Mouse (Mus musculus): ENCODE data around the gene Fut11. TPM values are rescaled to one million over a fixed set of nuclear protein-coding genes. Genes with fewer than 3 reads are reported as not detected.
A peak's percentile ranks its signal among the peaks of the same experiment; 100 is the strongest.

Gene Fut11
- polyA plus RNA-seq (2016; fragmentation: Nextera tagmentation; extraction: Ambion mirVana) = 18.4 and 19.5 TPM in 2 replicates

- under 1% methylated on average over 111 of the region's 111 CpGs for whole genome bisulfite sequencing
- peaks cover 53% of the 10 kb centered on the region for H3K4me1 ChIP-seq
- H3K36me3 ChIP-seq = peaks cover 62% of the 10 kb centered on the region
- peak; percentile 95 for DNase-seq (ENCODE audit: low spot score)
- H3K27ac ChIP-seq = peak within 1 kb of the TSS; percentile 96
- H3K27me3 ChIP-seq (ENCODE audit: insufficient read depth, poor library complexity, severe bottlenecking) = no peaks in the 10 kb centered on the region
- H3K9me3 ChIP-seq = no peaks in the 10 kb centered on the region
- H3K4me3 ChIP-seq = peak within 1 kb of the TSS; percentile 81
Measured at GRCm38 (mm10) chr14:20694884-20695760, at the start of gene Fut11. Gene Fut11, plus strand, starts transcription at chr14:20694968.

DNA sequence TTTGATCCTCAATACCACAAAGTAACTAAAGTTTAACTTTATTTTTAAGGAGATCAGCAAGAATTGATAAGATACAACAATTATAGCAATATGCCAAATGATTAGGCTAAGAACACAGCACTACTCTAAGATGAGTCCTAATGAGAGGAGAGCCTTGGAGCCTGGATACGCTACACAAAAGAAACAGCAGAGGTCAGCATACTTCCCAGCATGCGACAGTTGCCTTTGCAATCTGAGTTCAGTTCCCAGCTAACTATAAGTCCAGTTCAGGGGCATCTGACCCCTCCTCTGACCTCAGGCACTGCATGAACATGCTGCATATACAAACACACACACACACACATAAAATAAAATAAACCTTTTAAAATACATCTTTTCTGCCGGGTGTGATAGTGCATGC lies 49.2 kb upstream of the Fut11 start:
- DNase-seq (ENCODE audit: low spot score) = no peak
- H3K4me1 ChIP-seq = peaks cover 16% of the 10 kb centered on the region
- no peaks in the 10 kb centered on the region; the same call in 1 of the 2 replicates for H3K27me3 ChIP-seq (ENCODE audit: insufficient read depth, poor library complexity, severe bottlenecking)
- peaks cover 6% of the 10 kb centered on the region; the same call in 1 of the 2 replicates for H3K36me3 ChIP-seq
- H3K27ac ChIP-seq = no peak overlapping the region
- no peak overlapping the region for H3K4me3 ChIP-seq
- 34% methylated on average over 3 of the region's 3 CpGs for WGBS
- no peaks in the 10 kb centered on the region for H3K9me3 ChIP-seq

DNA sequence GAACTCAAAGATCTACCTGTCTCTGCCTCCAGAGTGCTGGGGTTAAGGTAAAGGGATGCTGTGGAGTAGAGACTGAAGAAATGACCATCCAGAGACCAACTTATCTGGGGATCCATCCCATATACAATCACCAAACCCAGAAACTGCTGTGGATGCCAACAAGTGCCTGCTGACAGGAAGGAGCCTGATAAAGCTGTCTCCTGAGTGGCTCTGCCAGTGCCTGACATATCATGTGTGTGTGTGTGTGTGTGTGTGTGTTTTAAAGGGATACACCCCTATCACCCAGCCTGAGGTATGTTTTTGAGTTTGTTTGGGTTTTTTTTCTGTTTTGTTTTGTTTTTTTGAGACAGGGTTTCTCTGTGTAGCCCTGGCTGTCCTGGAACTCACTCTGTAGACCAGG lies 48.4 kb upstream of the Fut11 start:
- Histone ChIP-seq H3K9me3 (no peaks in the 10 kb centered on the region), H3K4me3 (no peak overlapping the region), H3K27ac (no peak overlapping the region), H3K36me3 (peaks cover 8% of the 10 kb centered on the region; the same call in 1 of the 2 replicates), H3K4me1 (peaks cover 16% of the 10 kb centered on the region), H3K27me3 (ENCODE audit: insufficient read depth, poor library complexity, severe bottlenecking) (no peaks in the 10 kb centered on the region; the same call in 1 of the 2 replicates)
- no peak for DNase-seq (ENCODE audit: low spot score)

DNA sequence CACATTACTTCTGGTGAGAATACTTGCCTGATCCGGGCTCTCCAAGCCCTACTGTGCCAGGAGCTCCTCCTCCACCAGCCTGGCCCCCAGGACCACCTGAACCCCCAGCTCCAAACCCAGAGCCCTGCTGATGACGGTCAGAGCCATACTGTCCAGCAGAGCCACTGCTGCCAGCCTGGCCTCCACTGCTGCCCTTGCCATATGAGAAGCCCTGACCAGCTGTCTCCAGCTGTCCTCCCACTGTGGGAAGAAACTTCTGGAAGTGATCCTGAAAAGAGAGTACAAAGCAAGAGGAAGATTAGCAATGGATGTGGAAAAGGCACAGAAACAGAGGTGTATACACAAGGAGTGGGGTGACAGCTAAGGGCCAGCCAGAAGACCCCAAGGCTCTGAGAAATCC lies 43.8 kb upstream of the Fut11 start:
- no peak for DNase-seq (ENCODE audit: low spot score)
- Histone ChIP-seq H3K27ac (0 out of 2 replicates have a peak overlapping the region, but pooled peaks have one; percentile 59), H3K4me3 (no peak overlapping the region), H3K36me3 (peaks cover 8% of the 10 kb centered on the region; the same call in 1 of the 2 replicates), H3K27me3 (ENCODE audit: insufficient read depth, poor library complexity, severe bottlenecking) (no peaks in the 10 kb centered on the region; the same call in 1 of the 2 replicates), H3K9me3 (no peaks in the 10 kb centered on the region), H3K4me1 (peaks cover 26% of the 10 kb centered on the region)
- WGBS = 64% methylated on average over 2 of the region's 2 CpGs

- H3K27me3 ChIP-seq (ENCODE audit: insufficient read depth, poor library complexity, severe bottlenecking) = no peaks in the 10 kb centered on the region; the same call in 1 of the 2 replicates
- H3K27ac ChIP-seq = peak overlapping the region; percentile 4; the same call in 1 of the 2 replicates
- no peaks in the 10 kb centered on the region for H3K9me3 ChIP-seq
- H3K4me3 ChIP-seq = no peak overlapping the region
- H3K4me1 ChIP-seq = peaks cover 29% of the 10 kb centered on the region
- 27% methylated on average over 4 of the region's 4 CpGs for WGBS
- H3K36me3 ChIP-seq = peaks cover 8% of the 10 kb centered on the region; the same call in 1 of the 2 replicates
- no peak for DNase-seq (ENCODE audit: low spot score)
Measured at GRCm38 (mm10) chr14:20651722-20652256, 43.0 kb upstream of the Fut11 start.

DNA sequence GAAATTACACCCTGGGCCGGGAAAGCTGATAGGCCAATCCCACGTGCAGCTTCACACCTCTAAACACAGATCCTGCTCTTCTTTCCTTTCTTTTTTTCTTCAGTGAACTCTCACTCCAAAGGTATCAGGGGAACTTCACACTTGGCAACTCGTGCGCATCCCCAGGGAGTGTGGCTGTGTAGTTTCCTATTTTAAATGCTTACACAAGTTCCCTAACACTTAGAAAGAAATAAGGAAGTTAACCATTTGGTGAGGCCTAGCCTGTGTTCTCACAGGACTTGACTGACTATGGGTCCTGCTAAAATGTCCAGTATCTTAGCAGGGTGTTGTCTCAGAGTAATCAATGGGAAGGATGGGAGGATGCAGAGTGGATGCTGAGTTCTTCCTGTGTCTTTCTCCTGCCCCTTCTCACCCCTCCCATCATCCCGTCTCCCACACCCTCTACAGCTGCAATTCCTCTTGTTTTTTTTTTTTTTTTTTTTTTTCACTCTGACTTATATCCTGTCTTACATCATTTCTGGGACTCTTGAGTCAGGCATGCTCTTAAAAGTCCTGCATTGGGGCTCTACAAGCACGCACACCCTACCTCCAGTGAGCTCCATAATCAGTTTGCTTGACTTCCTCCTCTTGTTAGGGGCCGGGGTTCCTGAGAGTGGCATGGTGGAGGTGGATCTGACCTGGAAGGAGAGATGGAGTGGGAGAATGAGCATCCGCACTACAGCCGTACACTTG lies 39.9 kb upstream of the Fut11 start:
- peaks cover 31% of the 10 kb centered on the region for H3K4me1 ChIP-seq
- no peaks in the 10 kb centered on the region for H3K27me3 ChIP-seq (ENCODE audit: insufficient read depth, poor library complexity, severe bottlenecking)
- peaks cover 5% of the 10 kb centered on the region; the same call in 1 of the 2 replicates for H3K36me3 ChIP-seq
- H3K9me3 ChIP-seq = no peaks in the 10 kb centered on the region
- no peak overlapping the region for H3K4me3 ChIP-seq
- no peak for DNase-seq (ENCODE audit: low spot score)
- WGBS = 67% methylated on average over 9 of the region's 9 CpGs
- peak overlapping the region; percentile 77; the same call in 1 of the 2 replicates for H3K27ac ChIP-seq

GRCm38 (mm10) chr14:20655731-20656130 lies 39.0 kb upstream of the Fut11 start:
- Histone ChIP-seq H3K36me3 (peaks cover 12% of the 10 kb centered on the region; the same call in 1 of the 2 replicates), H3K27me3 (ENCODE audit: insufficient read depth, poor library complexity, severe bottlenecking) (no peaks in the 10 kb centered on the region), H3K9me3 (no peaks in the 10 kb centered on the region), H3K27ac (peak overlapping the region; percentile 77), H3K4me3 (peak overlapping the region; percentile 50), H3K4me1 (peaks cover 38% of the 10 kb centered on the region)
- 56% methylated on average over 9 of the region's 9 CpGs for WGBS
- DNase-seq (ENCODE audit: low spot score) = no peak

- no peak for DNase-seq (ENCODE audit: low spot score)
- Histone ChIP-seq H3K27me3 (ENCODE audit: insufficient read depth, poor library complexity, severe bottlenecking) (no peaks in the 10 kb centered on the region), H3K36me3 (peaks cover 15% of the 10 kb centered on the region; the same call in 1 of the 2 replicates), H3K4me3 (peak within 1 kb of the TSS; percentile 50), H3K27ac (peak within 1 kb of the TSS; percentile 77), H3K4me1 (peaks cover 43% of the 10 kb centered on the region), H3K9me3 (no peaks in the 10 kb centered on the region)
- WGBS = 20% methylated on average over 11 of the region's 11 CpGs
Measured at GRCm38 (mm10) chr14:20656361-20656760, 38.4 kb upstream of the Fut11 start, which contains the start of gene Myoz1. Gene Myoz1, minus strand, starts transcription at chr14:20656540.

GRCm38 (mm10) chr14:20658326-20658725 lies 36.4 kb upstream of the Fut11 start:
- Histone ChIP-seq H3K27ac (no peak overlapping the region), H3K9me3 (no peaks in the 10 kb centered on the region), H3K36me3 (peaks cover 26% of the 10 kb centered on the region), H3K27me3 (ENCODE audit: insufficient read depth, poor library complexity, severe bottlenecking) (peaks cover 9% of the 10 kb centered on the region), H3K4me1 (peaks cover 46% of the 10 kb centered on the region), H3K4me3 (no peak overlapping the region)
- DNase-seq (ENCODE audit: low spot score) = no peak

DNA sequence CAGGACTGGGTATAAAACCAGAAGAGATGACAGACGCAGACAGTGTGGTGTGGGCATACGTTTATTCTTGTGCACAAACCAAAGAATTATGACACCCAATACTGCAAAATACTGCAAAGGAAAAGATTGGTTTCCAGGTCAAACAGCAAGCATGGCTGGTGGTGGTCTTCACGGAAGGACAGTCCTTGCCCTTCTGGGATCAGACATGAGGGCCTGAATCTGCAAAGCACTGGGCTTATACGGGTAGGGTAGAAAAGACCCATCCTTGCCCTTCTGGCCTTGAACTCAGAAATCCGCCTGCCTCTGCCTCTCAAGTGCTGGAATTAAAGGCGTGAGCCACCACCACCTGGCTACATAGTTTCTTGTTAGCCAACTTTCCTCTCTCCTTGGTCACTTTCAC lies 35.9 kb upstream of the Fut11 start:
- 76% methylated on average over 6 of the region's 6 CpGs for WGBS
- H3K4me3 ChIP-seq = no peak overlapping the region
- no peak overlapping the region for H3K27ac ChIP-seq
- DNase-seq (ENCODE audit: low spot score) = no peak
- peaks cover 9% of the 10 kb centered on the region for H3K27me3 ChIP-seq (ENCODE audit: insufficient read depth, poor library complexity, severe bottlenecking)
- H3K9me3 ChIP-seq = no peaks in the 10 kb centered on the region
- H3K36me3 ChIP-seq = peaks cover 26% of the 10 kb centered on the region
- H3K4me1 ChIP-seq = peaks cover 46% of the 10 kb centered on the region

GRCm38 (mm10) chr14:20659687-20660086 lies 35.1 kb upstream of the Fut11 start:
- DNase-seq (ENCODE audit: low spot score) = no peak
- H3K9me3 ChIP-seq = no peaks in the 10 kb centered on the region
- peaks cover 9% of the 10 kb centered on the region for H3K27me3 ChIP-seq (ENCODE audit: insufficient read depth, poor library complexity, severe bottlenecking)
- H3K4me3 ChIP-seq = no peak overlapping the region
- WGBS = 92% methylated on average over 7 of the region's 7 CpGs
- H3K27ac ChIP-seq = peak overlapping the region; percentile 94; the same call in 1 of the 2 replicates
- peaks cover 26% of the 10 kb centered on the region for H3K36me3 ChIP-seq
- peaks cover 47% of the 10 kb centered on the region for H3K4me1 ChIP-seq

DNA sequence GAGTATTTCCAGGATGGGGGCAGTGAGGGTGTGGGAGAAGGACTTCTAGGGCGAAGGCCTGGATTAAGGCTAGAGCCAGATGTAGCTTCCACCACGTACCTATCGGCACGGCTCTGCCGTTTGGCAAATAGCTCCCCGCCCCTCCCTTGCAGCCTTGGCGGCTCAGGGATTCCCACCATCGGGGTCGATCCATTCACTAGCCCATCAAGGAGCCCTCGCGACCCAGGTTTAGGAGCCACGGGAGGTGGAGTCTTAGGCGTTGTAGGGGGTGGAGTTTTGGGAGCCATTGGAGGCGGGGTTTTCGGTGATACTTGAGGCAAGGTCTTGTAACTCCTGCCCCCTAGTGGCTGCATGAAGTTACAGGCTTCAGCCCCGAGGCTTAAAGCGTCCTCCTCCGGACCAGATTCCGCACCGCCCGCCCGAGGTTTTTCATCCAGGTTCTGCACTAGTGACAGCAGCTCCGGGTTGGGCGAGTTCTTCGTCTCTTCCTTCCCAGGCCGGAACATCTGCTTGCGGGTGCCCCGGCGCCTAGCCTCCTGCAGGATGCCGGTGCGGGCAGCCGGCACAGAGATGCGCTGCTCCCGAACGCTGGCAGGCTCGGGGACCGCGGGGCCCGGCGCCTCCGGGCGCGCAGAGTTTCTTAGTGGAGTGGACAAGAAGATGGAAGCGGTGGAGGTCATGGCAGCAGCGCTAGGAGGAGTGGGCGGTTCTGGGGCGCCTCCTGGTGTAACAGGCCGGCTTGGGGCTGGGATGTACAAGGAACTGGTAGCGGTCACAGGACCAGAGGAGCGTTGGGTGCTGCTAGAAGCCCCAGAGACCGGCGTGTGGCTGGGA lies 33.7 kb upstream of the Fut11 start:
- peak overlapping the region; percentile 94 for H3K27ac ChIP-seq
- peaks cover 9% of the 10 kb centered on the region for H3K27me3 ChIP-seq (ENCODE audit: insufficient read depth, poor library complexity, severe bottlenecking)
- H3K4me3 ChIP-seq = peak overlapping the region; percentile 71
- peaks cover 26% of the 10 kb centered on the region for H3K36me3 ChIP-seq
- H3K9me3 ChIP-seq = no peaks in the 10 kb centered on the region
- peak; percentile 96 for DNase-seq (ENCODE audit: low spot score)
- peaks cover 47% of the 10 kb centered on the region for H3K4me1 ChIP-seq
- WGBS = 3% methylated on average over 52 of the region's 52 CpGs
